Mouse (Mus musculus) midbrain, embryonic 14.5 days (tissue): ENCODE results near the gene Cul7. TPM values are rescaled to one million over a fixed set of nuclear protein-coding genes. Genes with fewer than 3 reads are reported as not detected.

Experiments
- ATAC-seq: fragments of 200-750 bp; cut with Nextera tagmentation; 2 replicates; pipeline ENCODE4 v1.8.0; 2017; ENCODE audit warnings: moderate number of reproducible peaks, moderate library complexity; ENCODE audit not compliant: low FRiP score, low TSS enrichment
- DNase-seq: peaks from one replicate; pipeline ENCODE4 v3.0.0-alpha.2; 2015
- H3K27ac ChIP-seq: fragments of 300-500 bp; sonication (generic); replicated peaks from 2 replicates; pipeline ENCODE4 v1.5.1; 2014; ENCODE audit warnings: mild to moderate bottlenecking, low read depth, low read length, moderate library complexity
- H3K27me3 ChIP-seq: fragments of 300-500 bp; sonication (generic); 2 replicates; pipeline ENCODE4 v1.6.1; 2014; ENCODE audit warnings: low read length, control low read depth, mixed read lengths; ENCODE audit not compliant: control insufficient read depth, insufficient read depth
- H3K36me3 ChIP-seq: fragments of 300-500 bp; sonication (generic); 2 replicates; pipeline ENCODE4 v1.6.1; 2014; ENCODE audit warnings: low read length, control low read depth; ENCODE audit not compliant: control insufficient read depth, insufficient read depth
- H3K4me1 ChIP-seq: fragments of 300-500 bp; sonication (generic); 2 replicates; pipeline ENCODE4 v1.6.1; 2014; ENCODE audit warnings: mild to moderate bottlenecking, antibody characterized with exemption, low read length, control low read depth; ENCODE audit not compliant: control insufficient read depth, insufficient read depth
- H3K4me2 ChIP-seq: fragments of 300-500 bp; sonication (generic); 2 replicates; pipeline ENCODE4 v1.6.1; 2014; ENCODE audit warnings: mild to moderate bottlenecking, low read length, moderate library complexity
- H3K4me3 ChIP-seq: fragments of 300-500 bp; sonication (generic); replicated peaks from 2 replicates; pipeline ENCODE4 v1.5.1; 2014; ENCODE audit warnings: low read depth, low read length
- H3K9ac ChIP-seq: fragments of 300-500 bp; sonication (generic); replicated peaks from 2 replicates; pipeline ENCODE4 v1.6.1; 2014; ENCODE audit warnings: mild to moderate bottlenecking, low read length, moderate library complexity
- H3K9me3 ChIP-seq: fragments of 300-500 bp; sonication (generic); 2 replicates; pipeline ENCODE4 v1.6.1; 2016; ENCODE audit warnings: low read length, control low read depth, mixed read lengths; ENCODE audit not compliant: control insufficient read depth
- WGBS: fragments of 180-500 bp; shearing (Covaris S2); extraction: QIAGEN DNeasy Blood & Tissue Kit; methylation state at CpG from one replicate; pipeline ENCODE4 v1.1.7; 2014; 5-methylcytosine and 5-hydroxymethylcytosine counted together
- polyA plus RNA-seq: library from polyadenylated mRNA; unstranded; fragments of >200 nt; fragmentation: Nextera tagmentation; extraction: Ambion mirVana; gene quantifications from 2 replicates; pipeline ENCODE4 v1.2.1, GENCODE M21; 2014

Cul7 gene
- polyA plus RNA-seq, 1 experiment from 2014 or later, result 32.3 TPM

DNA sequence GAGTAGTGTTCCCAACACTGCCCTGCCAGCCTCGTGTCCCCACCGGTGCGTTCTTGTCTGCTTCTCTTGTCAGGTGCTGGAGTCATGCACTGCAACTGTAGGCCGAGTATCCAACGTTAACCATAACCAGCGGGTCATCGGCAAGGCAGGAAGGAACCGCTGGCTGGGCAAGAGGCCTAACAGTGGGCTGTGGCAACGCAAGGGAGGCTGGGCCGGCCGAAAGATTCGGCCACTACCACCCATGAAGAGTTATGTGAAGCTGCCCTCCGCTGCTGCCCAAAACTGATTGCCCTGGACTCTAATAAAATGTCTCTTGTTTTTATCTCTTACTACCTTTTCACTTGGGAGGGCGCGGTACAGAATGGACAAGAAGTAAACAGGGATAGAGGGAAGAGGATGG is 326 bp upstream of the Cul7 start:
- peaks cover 37% of the 10 kb centered on the region for H3K4me1 ChIP-seq
- H3K4me3 ChIP-seq, result peak overlapping the region; percentile 67
- WGBS, result 33% methylated on average over 15 of the region's 15 CpGs
- DNase-seq, result peak; percentile 17
- no peaks in the 10 kb centered on the region for H3K9me3 ChIP-seq
- peak overlapping the region; percentile 96 for H3K9ac ChIP-seq
- peak overlapping the region; percentile 88 for H3K4me2 ChIP-seq
- ATAC-seq, result no peak
- H3K27me3 ChIP-seq, result no peaks in the 10 kb centered on the region
- peaks cover 28% of the 10 kb centered on the region for H3K36me3 ChIP-seq
- peak overlapping the region; percentile 95 for H3K27ac ChIP-seq

- H3K9ac ChIP-seq, result peak overlapping the region; percentile 96
- no peak for DNase-seq
- WGBS, result 79% methylated on average over 17 of the region's 17 CpGs
- peak overlapping the region; percentile 67 for H3K4me3 ChIP-seq
- peak overlapping the region; percentile 95 for H3K27ac ChIP-seq
- peak overlapping the region; percentile 88 for H3K4me2 ChIP-seq
- peaks cover 31% of the 10 kb centered on the region for H3K4me1 ChIP-seq
- H3K36me3 ChIP-seq, result peaks cover 39% of the 10 kb centered on the region
- no peaks in the 10 kb centered on the region for H3K27me3 ChIP-seq
- H3K9me3 ChIP-seq, result no peaks in the 10 kb centered on the region
- ATAC-seq, result no peak
Observed at GRCm38 (mm10) chr17:46651292-46651691, 1.2 kb downstream of the Cul7 start.

- Histone ChIP-seq H3K4me1 (peaks cover 25% of the 10 kb centered on the region), H3K9me3 (no peaks in the 10 kb centered on the region), H3K4me3 (peak overlapping the region; percentile 67), H3K36me3 (peaks cover 46% of the 10 kb centered on the region), H3K9ac (peak overlapping the region; percentile 96), H3K27me3 (no peaks in the 10 kb centered on the region), H3K4me2 (peak overlapping the region; percentile 88), H3K27ac (no peak overlapping the region)
- ATAC-seq (no peak), DNase-seq (no peak)
- WGBS, result 79% methylated on average over 20 of the region's 20 CpGs
Observed at GRCm38 (mm10) chr17:46651755-46652547, 1.8 kb downstream of the Cul7 start.

DNA sequence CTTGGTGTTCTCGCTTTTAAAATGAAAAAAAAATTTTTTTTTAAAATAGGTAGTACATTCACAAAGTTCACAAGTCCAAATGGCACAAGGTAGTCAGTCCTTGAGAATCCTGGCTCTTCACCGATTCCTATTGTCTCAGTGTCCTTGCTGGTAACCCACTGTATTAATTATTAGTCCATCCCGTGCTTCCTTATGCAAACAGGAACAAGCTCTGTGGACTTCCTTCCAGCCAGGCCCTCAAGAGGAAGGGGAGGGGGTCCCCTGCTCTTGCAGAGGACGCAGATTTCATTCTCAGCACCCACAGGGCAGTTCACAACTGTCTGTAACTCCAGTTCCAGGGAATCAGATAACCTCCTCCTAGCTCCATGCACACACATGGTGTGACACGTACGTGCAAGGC is 5.9 kb downstream of the Cul7 start:
- H3K27ac ChIP-seq, result no peak overlapping the region
- H3K36me3 ChIP-seq, result peaks cover 79% of the 10 kb centered on the region
- H3K4me1 ChIP-seq, result peaks cover 14% of the 10 kb centered on the region
- no peak for DNase-seq
- no peaks in the 10 kb centered on the region for H3K27me3 ChIP-seq
- 92% methylated on average over 6 of the region's 6 CpGs for WGBS
- no peak overlapping the region for H3K9ac ChIP-seq
- ATAC-seq, result no peak
- H3K4me2 ChIP-seq, result no peak overlapping the region
- no peak overlapping the region for H3K4me3 ChIP-seq
- H3K9me3 ChIP-seq, result no peaks in the 10 kb centered on the region

DNA sequence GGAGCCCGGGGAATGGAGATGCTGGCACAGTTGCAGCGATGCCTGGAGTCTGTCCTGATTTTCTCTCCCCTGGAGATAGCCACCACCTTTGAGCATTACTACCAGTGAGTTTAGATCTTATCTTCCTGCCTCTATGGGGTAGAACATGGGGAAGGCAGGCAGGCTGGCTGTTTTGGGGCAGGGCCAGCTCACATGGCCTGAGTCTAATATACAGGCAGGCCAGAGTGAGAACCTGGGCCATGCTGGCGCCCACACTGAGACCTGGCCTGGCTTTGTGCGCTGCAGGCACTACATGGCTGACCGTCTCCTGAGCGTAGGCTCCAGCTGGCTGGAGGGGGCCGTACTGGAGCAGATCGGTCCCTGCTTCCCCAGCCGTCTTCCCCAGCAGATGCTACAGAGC is 11.2 kb downstream of the Cul7 start:
- no peak overlapping the region for H3K27ac ChIP-seq
- H3K4me1 ChIP-seq, result no peaks in the 10 kb centered on the region
- no peak overlapping the region for H3K9ac ChIP-seq
- no peaks in the 10 kb centered on the region for H3K9me3 ChIP-seq
- H3K4me3 ChIP-seq, result no peak overlapping the region
- ATAC-seq, result no peak
- 93% methylated on average over 9 of the region's 9 CpGs for WGBS
- H3K27me3 ChIP-seq, result no peaks in the 10 kb centered on the region
- peaks cover 96% of the 10 kb centered on the region for H3K36me3 ChIP-seq
- no peak for DNase-seq
- H3K4me2 ChIP-seq, result no peak overlapping the region

DNA sequence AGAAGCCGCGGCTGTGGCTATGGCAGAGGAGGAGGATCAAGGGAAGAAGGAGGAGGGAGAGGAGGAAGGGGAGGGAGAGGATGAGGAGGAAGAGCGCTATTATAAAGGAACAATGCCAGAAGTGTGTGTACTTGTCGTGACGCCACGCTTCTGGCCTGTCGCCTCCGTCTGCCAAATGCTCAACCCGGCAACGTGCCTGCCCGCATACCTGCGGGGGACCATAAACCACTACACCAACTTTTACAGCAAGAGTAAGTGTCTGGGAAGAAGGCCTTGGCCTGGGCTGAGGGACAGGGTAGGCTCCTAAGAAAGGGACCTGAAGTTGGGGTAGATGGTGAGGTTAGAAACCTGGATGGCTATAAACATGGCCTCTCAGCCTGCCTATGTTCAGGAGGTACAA is 11.8 kb downstream of the Cul7 start:
- DNase-seq (no peak), ATAC-seq (no peak)
- 94% methylated on average over 12 of the region's 12 CpGs for WGBS
- Histone ChIP-seq H3K4me1 (no peaks in the 10 kb centered on the region), H3K27me3 (no peaks in the 10 kb centered on the region), H3K36me3 (peaks cover 94% of the 10 kb centered on the region), H3K9me3 (no peaks in the 10 kb centered on the region), H3K4me2 (no peak overlapping the region), H3K4me3 (no peak overlapping the region), H3K27ac (no peak overlapping the region), H3K9ac (no peak overlapping the region)

GRCm38 (mm10) chr17:46662730-46663129 is 12.6 kb downstream of the Cul7 start:
- Histone ChIP-seq H3K4me3 (no peak overlapping the region), H3K9ac (no peak overlapping the region), H3K9me3 (no peaks in the 10 kb centered on the region), H3K4me1 (no peaks in the 10 kb centered on the region), H3K27me3 (no peaks in the 10 kb centered on the region), H3K4me2 (no peak overlapping the region), H3K27ac (no peak overlapping the region), H3K36me3 (peaks cover 92% of the 10 kb centered on the region)
- whole genome bisulfite sequencing, result 87% methylated on average over 5 of the region's 5 CpGs
- DNase-seq (no peak), ATAC-seq (no peak)

GRCm38 (mm10) chr17:46667712-46668111 is 17.6 kb downstream of the Cul7 start:
- H3K36me3 ChIP-seq, result peaks cover 70% of the 10 kb centered on the region

GRCm38 (mm10) chr17:46669911-46670310 is 19.8 kb downstream of the Cul7 start:
- Histone ChIP-seq H3K9me3 (no peaks in the 10 kb centered on the region), H3K9ac (no peak overlapping the region), H3K4me3 (no peak overlapping the region), H3K36me3 (peaks cover 52% of the 10 kb centered on the region), H3K4me2 (no peak overlapping the region), H3K4me1 (peaks cover 15% of the 10 kb centered on the region), H3K27me3 (no peaks in the 10 kb centered on the region), H3K27ac (no peak overlapping the region)
- DNase-seq (no peak), ATAC-seq (no peak)
- 95% methylated on average over 10 of the region's 10 CpGs for whole genome bisulfite sequencing

More at GRCm38 (mm10) chr17:46667712-46668111, 17.6 kb downstream of the Cul7 start:
- Histone ChIP-seq H3K4me1 (no peaks in the 10 kb centered on the region), H3K4me3 (no peak overlapping the region), H3K9ac (no peak overlapping the region), H3K9me3 (no peaks in the 10 kb centered on the region), H3K27me3 (no peaks in the 10 kb centered on the region), H3K4me2 (no peak overlapping the region), H3K27ac (no peak overlapping the region)
- ATAC-seq (no peak), DNase-seq (no peak)
- WGBS, result 92% methylated on average over 16 of the region's 16 CpGs
